Mouse (Mus musculus) small intestine, adult 2 months (tissue): Measurements from ENCODE around the gene Dlg1.

ENCODE experiments used
- CTCF ChIP-seq: fragments of 200-500 bp; IDR thresholded peaks from 2 replicates; pipeline ENCODE4 v1.5.1; 2012; ENCODE audit warnings: low read depth, mild to moderate bottlenecking, control low read depth, inconsistent platforms, low read length, moderate library complexity, mixed read lengths; ENCODE audit not compliant: insufficient replicate concordance, insufficient read length; ENCODE audit errors: extremely low read depth
- POLR2A ChIP-seq: fragments of 200-500 bp; IDR thresholded peaks from 2 replicates; pipeline ENCODE4 v1.6.1; 2012; ENCODE audit warnings: low read depth, mild to moderate bottlenecking, control low read depth, inconsistent platforms, low read length, moderate library complexity

DNA sequence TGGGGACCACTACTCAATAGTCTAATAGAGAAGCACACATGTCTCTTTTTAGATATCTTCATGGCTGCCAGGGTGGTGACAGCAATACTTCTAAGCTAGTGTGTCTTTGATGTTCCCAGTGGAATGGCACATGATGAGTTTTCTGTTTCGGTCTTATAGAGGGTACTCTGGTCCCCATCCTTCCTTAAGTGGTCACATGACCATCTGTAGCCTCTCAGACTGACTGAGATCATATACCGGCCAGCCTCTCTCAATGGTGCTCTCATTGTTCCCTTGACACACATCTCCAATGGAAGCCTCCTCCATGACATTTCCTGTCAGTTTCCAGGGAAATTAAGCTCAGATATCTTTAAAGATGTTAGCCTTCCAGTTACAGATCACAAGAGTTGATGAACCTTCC is 46.9 kb upstream of the Dlg1 start:
- TF ChIP-seq CTCF: no peak
- TF ChIP-seq POLR2A: no peak
